Mouse (Mus musculus) cerebellum, adult 9-11 months (tissue): ENCODE results near the gene Fancc.
"Not testable (repeated sequence)": the region's sequence is repeated elsewhere in the genome, so short reads cannot be mapped to it uniquely, and the experiment has no call there.

Experiments used
- DNase-seq: peaks from one replicate; pipeline ENCODE4 v3.0.0; 2022

Fancc gene

GRCm38 (mm10) chr13:63412662-63413061 is 84.4 kb downstream of the Fancc start:
- no peak for DNase-seq

GRCm38 (mm10) chr13:63411310-63412022 is 85.6 kb downstream of the Fancc start:
- no peak for DNase-seq

- no peak for DNase-seq
These were observed 86.3 kb downstream of the Fancc start for GRCm38 (mm10) chr13:63410578-63411298.

- no peak for DNase-seq
These were observed 91.9 kb downstream of the Fancc start for GRCm38 (mm10) chr13:63405151-63405550.

GRCm38 (mm10) chr13:63404657-63405056 is 92.4 kb downstream of the Fancc start:
- no peak for DNase-seq

DNA sequence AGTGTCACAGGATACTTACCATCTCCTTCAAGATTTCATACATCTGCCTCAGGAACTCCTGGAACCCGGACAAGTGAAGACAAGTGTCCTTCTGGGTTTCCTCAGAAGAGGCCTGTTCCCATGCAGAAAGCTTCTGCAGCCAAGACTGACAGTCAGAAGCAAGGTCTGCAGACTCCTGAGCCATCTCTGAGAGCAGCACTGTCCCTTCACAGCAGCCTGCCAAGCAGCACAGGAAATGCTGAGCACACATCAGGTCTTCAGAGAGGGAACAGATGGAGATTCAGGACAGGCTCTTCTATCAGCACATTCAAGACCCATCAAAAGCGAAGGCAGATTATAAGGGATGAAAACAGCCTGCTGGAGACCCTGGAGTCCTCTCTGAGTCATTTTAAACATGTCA is 94.3 kb downstream of the Fancc start:
- DNase-seq = peak; percentile 65

DNA sequence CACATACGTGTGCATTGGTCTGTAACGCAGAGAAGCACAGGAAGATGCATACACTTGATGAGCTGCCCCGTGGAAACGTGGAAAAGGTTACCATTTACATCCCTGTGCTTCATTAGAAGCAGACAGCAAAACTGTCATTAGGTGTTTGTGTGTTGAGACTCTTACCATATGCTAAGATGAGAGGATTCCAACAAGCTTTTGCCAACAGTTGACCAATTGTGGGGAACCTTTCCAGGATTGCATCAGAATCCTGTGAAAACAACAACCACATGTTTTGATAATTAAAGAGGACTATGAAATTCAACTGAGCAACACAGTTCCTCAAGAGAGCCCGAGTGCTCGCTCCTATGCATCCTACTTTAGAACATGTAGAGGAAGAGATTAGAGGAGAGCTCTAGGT is 97.0 kb downstream of the Fancc start:
- peak; percentile 63 for DNase-seq

DNA sequence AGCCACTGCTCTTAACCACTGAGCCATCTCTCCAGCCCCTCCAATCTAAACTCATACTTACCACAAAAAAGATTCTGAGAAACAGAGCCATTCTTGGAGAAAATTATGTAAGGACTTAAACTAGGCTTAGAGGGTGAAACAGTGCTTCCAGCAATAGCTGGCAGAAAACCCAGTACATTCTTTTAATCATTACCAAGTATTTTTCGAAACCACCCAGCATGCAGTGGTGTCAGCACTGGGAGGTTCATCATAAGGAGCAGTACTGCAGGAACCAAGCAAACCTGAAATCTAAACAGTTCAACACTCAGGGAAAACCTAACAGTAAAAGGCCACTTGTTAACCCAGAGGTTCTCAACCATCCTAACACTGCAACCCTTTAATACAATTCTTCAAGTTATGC is 99.7 kb downstream of the Fancc start:
- no peak for DNase-seq

DNA sequence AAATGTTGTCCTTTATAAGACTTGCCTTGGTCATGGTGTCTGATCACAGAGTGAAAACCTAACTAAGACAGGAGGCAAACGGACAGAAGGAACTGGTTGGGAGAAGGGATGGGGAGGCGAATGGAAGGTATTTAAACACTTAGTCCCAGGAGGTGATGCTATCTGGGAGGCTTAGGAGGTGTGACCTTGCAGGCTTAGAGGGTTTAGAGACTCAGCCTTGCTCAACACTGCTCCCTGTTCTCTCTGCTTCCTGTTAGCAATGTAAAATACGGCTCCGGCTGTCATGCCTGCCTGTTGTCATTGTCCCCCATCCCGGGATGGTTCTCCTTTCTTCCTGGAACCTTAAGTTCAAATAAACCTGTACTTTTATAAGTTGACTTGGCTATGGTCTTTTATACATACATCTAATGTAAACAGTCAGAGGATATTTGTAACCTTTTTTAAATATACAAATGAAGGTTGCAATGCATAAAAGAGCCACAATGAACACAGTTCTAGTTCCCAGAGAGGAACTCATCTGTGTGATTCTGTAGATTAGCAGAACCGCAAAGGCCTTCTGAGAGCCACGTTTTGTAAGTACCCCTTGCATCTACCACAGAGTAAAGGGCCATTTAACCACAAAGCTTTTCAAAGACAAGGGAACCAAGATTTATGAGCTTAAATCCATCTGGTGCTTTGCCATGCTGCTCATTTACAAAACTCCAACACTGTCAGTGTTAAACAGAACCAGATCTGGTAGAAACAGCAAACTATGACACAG is 102.6 kb downstream of the Fancc start:
- DNase-seq = no peak

DNA sequence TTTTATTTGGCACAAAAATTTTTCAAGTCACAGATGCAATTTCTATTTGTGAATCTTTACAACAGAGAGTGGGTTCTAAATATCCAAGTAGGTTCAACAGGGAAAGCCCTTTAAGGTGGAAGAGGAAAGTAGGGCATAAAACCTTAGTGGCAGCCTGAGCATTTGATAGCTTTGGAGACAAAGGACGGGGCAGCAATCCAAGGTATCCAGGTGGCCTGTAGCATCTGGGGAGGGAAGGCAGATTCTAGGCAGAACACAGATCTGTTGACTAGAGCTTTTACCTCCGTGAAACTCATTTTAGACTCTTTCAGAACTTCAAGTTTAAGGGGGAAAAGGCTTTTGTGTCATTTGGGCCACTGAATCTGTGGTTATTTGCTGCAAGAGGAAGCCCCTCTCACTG is 111.8 kb downstream of the Fancc start:
- peak; percentile 79 for DNase-seq

DNA sequence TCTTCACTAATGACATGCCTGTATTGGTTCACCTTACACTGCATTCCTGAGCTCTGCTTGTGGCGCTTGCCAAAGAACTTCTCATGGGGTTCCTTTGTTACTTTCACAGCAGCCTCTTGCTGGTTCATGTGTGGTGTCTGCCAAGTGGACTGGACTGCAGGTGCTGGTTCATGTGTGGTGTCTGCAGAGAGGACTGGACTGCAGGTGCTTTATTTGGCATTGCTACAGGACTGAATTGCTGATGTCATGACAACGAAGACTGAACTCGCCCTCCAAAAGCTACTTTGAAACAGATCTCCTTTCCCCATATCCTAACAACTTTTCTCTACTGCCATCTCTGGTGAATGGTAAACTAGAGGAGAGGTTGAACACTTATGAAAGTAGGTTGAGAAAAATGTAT is 112.3 kb downstream of the Fancc start:
- DNase-seq = peak; percentile 30

- DNase-seq = no peak
These were observed 114.9 kb downstream of the Fancc start for GRCm38 (mm10) chr13:63382206-63382605.

GRCm38 (mm10) chr13:63373460-63374166 is 123.5 kb downstream of the Fancc start:
- no peak for DNase-seq

DNA sequence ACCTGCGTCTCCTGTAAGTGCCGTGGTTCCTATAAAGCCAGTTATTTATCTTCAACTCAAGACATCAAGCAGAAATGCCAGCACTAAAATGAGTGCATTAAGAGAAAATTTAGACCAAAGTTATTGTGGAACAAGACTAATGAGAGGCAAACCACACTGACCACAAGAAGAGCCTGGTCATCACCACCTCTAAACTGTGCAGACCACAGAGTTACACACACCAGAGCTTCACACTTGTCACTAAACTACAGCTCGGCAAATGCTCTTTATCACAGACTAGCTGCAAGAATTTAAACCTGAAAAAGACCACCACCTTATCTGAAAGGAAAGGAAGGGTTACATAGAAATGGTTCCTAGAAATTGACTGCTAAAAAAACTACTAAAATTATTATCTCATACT is 135.3 kb downstream of the Fancc start:
- DNase-seq = no peak

- DNase-seq = no peak
These were observed 136.8 kb downstream of the Fancc start for GRCm38 (mm10) chr13:63360111-63360885.

GRCm38 (mm10) chr13:63359393-63359792 is 137.7 kb downstream of the Fancc start:
- no peak for DNase-seq

GRCm38 (mm10) chr13:63356558-63356957 is 140.5 kb downstream of the Fancc start:
- DNase-seq = peak; percentile 53

DNA sequence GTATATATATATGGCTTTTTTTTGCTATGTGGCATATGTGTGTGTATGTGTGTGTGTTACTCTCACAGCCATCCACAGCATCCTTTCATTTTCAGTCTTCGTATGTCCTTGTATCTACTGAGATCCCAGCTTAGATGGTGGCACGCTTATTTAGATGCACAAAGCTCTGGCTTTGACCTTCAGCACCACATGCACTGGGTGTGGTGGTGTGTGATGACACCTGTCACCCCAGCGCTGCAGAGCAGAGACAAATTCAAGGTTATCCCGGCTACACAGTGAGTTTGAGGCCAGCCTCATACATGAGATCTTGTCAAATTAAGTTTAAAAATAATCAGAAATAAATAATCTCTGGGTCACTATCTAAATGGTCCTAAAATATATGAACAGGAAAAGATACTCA is 141.0 kb downstream of the Fancc start:
- DNase-seq = no peak

- not testable (repeated sequence) for DNase-seq
These were observed 143.8 kb downstream of the Fancc start for GRCm38 (mm10) chr13:63353312-63353711.

- no peak for DNase-seq
These were observed 147.0 kb downstream of the Fancc start for GRCm38 (mm10) chr13:63350076-63350475.

GRCm38 (mm10) chr13:63347639-63348038 is 149.4 kb downstream of the Fancc start:
- no peak for DNase-seq
